12 mouse cellular contexts compared by ENCODE assay signal in the genomic region with DNA sequence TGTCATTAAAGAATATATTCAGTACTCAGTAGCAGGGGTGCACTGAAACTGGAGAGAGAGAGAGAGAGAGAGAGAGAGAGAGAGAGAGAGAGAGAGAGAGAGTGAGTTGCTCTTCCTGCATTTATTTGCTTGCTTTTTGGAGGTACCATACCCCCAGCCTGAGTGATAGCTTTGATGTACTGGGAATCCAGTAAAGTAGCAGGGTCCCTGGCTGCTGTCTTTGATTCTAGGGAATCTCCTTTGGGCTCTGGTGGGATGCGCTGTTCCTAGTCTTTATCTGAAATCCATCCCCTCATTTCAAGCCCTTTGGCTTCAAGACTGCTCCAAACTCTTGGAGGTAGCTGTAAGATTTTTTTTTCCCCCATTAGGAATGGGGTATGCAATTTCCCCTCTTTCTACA.
DNase-seq lines count a peak whose midpoint lies in the region; ATAC-seq and TF ChIP-seq lines count a peak whose summit lies in the region.
"Had no signal": no experiment of that assay in that cellular context is flagged by ENCODE, and none has a peak within 500 bp of the region (broad histone marks: within the 10 kb centered on the region; RNA-seq: fewer than 3 reads in every experiment).

No protein-coding gene starts in this region.

- DNase-seq in intestine, embryonic 14.5 days (ENCODE audit: low spot score) = no peak
- no peak for DNase-seq in forebrain, embryonic 11.5 days (ENCODE audit: low spot score)
- DNase-seq in limb, embryonic 10.5 days (ENCODE audit: low spot score) = no peak
- DNase-seq in cerebellum, adult 9-11 months = no peak
- DNase-seq in heart, adult 2 months = no peak
- DNase-seq: liver, postnatal 0 days; thymus, postnatal 36 days had no signal

- H3K79me2 ChIP-seq in heart, adult 2 months (replicated peaks; ENCODE audit: control insufficient read depth, insufficient read depth, low read length) = no peaks in the 10 kb centered on the region; the same call in 1 of the 2 replicates

- H3K4me3 ChIP-seq in intestine, embryonic 14.5 days (ENCODE audit: low read depth, low read length) = peak overlapping the region; percentile 85; the same call in 1 of the 2 replicates
- no peak overlapping the region for H3K4me3 ChIP-seq in intestine, postnatal 0 days (ENCODE audit: low read depth, low read length)
- H3K4me3 ChIP-seq in forebrain, embryonic 11.5 days (ENCODE audit: low read depth, low read length) = no peak overlapping the region
- peak overlapping the region; percentile 95 for H3K4me3 ChIP-seq in limb, embryonic 10.5 days
- peak overlapping the region; percentile 88 for H3K4me3 ChIP-seq in neural tube, embryonic 13.5 days
- H3K4me3 ChIP-seq in heart, adult 2 months = no peak overlapping the region
- H3K4me3 ChIP-seq: layer of hippocampus, adult 2 months had no signal

- intact Hi-C loops in heart, adult 2 months (cut with DNase I) = no loop called here

- peak overlapping the region; percentile 53 for H3K4me2 ChIP-seq in intestine, embryonic 14.5 days (ENCODE audit: low read length)
- H3K4me2 ChIP-seq in intestine, postnatal 0 days (replicated peaks; ENCODE audit: low read depth) = no peak overlapping the region
- peak overlapping the region; percentile 65; the same call in 1 of the 2 replicates for H3K4me2 ChIP-seq in forebrain, embryonic 11.5 days (ENCODE audit: low read depth, low read length, severe bottlenecking)
- H3K4me2 ChIP-seq in neural tube, embryonic 13.5 days = peak overlapping the region; percentile 96

- no peak for TF ChIP-seq CTCF in intestine, postnatal 0 days (IDR thresholded peaks at IDR 0.05; ENCODE audit: low read depth)
- TF ChIP-seq CTCF in heart, adult 2 months (IDR thresholded peaks at IDR 0.05) = no peak

- peaks cover 16% of the 10 kb centered on the region; the same call in 1 of the 2 replicates for H3K27me3 ChIP-seq in intestine, embryonic 14.5 days (replicated peaks; ENCODE audit: control insufficient read depth, insufficient read depth, low read length)
- H3K27me3 ChIP-seq in intestine, postnatal 0 days (replicated peaks; ENCODE audit: control insufficient read depth, insufficient read depth, low read length) = peaks cover 30% of the 10 kb centered on the region
- peaks cover 25% of the 10 kb centered on the region for H3K27me3 ChIP-seq in forebrain, embryonic 11.5 days (ENCODE audit: control insufficient read depth, insufficient read depth, low read length)
- H3K27me3 ChIP-seq in limb, embryonic 10.5 days (ENCODE audit: low read depth, poor library complexity, severe bottlenecking) = peaks cover 37% of the 10 kb centered on the region
- peaks cover 47% of the 10 kb centered on the region for H3K27me3 ChIP-seq in neural tube, embryonic 13.5 days
- peaks cover 7% of the 10 kb centered on the region for H3K27me3 ChIP-seq in heart, adult 2 months (ENCODE audit: control insufficient read depth, insufficient read depth, low read length)

- H3K36me3 ChIP-seq in intestine, embryonic 14.5 days (ENCODE audit: control insufficient read depth, insufficient read depth, low read length) = no peaks in the 10 kb centered on the region
- H3K36me3 ChIP-seq in intestine, postnatal 0 days (ENCODE audit: control insufficient read depth, insufficient read depth) = no peaks in the 10 kb centered on the region
- H3K36me3 ChIP-seq in forebrain, embryonic 11.5 days (ENCODE audit: control insufficient read depth, insufficient read depth, low read length) = no peaks in the 10 kb centered on the region
- no peaks in the 10 kb centered on the region for H3K36me3 ChIP-seq in limb, embryonic 10.5 days
- no peaks in the 10 kb centered on the region for H3K36me3 ChIP-seq in neural tube, embryonic 13.5 days
- no peaks in the 10 kb centered on the region for H3K36me3 ChIP-seq in heart, adult 2 months (ENCODE audit: control insufficient read depth, insufficient read depth, low read length)
- H3K36me3 ChIP-seq: heart, embryonic 15.5 days had no signal

- H3K9me3 ChIP-seq in intestine, embryonic 14.5 days (ENCODE audit: control insufficient read depth, low read length) = no peaks in the 10 kb centered on the region
- H3K9me3 ChIP-seq in intestine, postnatal 0 days (ENCODE audit: control insufficient read depth) = no peaks in the 10 kb centered on the region
- no peaks in the 10 kb centered on the region for H3K9me3 ChIP-seq in forebrain, embryonic 11.5 days (ENCODE audit: control insufficient read depth, low read length)
- no peaks in the 10 kb centered on the region for H3K9me3 ChIP-seq in limb, embryonic 10.5 days (replicated peaks)
- H3K9me3 ChIP-seq in neural tube, embryonic 13.5 days = no peaks in the 10 kb centered on the region
- H3K9me3 ChIP-seq: heart, embryonic 15.5 days had no signal

- TF ChIP-seq POLR2A in heart, adult 2 months (IDR thresholded peaks at IDR 0.05; ENCODE audit: insufficient read depth, low read depth, low read length) = no peak

- TF ChIP-seq EP300 in heart, adult 2 months (IDR thresholded peaks at IDR 0.05; ENCODE audit: insufficient read depth, low read depth, low read length) = no peak

- ATAC-seq in intestine, embryonic 14.5 days (replicated peaks; ENCODE audit: low FRiP score, low TSS enrichment, low read depth) = no peak
- no peak for ATAC-seq in intestine, postnatal 0 days
- ATAC-seq in forebrain, embryonic 11.5 days (replicated peaks; ENCODE audit: low FRiP score) = no peak
- ATAC-seq in neural tube, embryonic 13.5 days (ENCODE audit: low read depth) = no peak
- no peak for ATAC-seq in activated CD4-positive, CD25-positive, alpha-beta regulatory T cell, adult 4 months
- ATAC-seq: liver, postnatal 0 days had no signal

- peak overlapping the region; percentile 98; the same call in 1 of the 2 replicates for H3K27ac ChIP-seq in intestine, embryonic 14.5 days (ENCODE audit: low read depth)
- H3K27ac ChIP-seq in intestine, postnatal 0 days (ENCODE audit: low read depth, low read length) = no peak overlapping the region
- H3K27ac ChIP-seq in forebrain, embryonic 11.5 days (ENCODE audit: low read depth, low read length) = no peak overlapping the region
- H3K27ac ChIP-seq in limb, embryonic 10.5 days = peak overlapping the region; percentile 100; the same call in 1 of the 2 replicates
- peak overlapping the region; percentile 100 for H3K27ac ChIP-seq in neural tube, embryonic 13.5 days (replicated peaks)
- no peak overlapping the region for H3K27ac ChIP-seq in heart, adult 2 months
- H3K27ac ChIP-seq: heart, embryonic 15.5 days; layer of hippocampus, adult 2 months had no signal

- peak overlapping the region; percentile 99 for H3K9ac ChIP-seq in intestine, embryonic 14.5 days (ENCODE audit: low read length)
- H3K9ac ChIP-seq in intestine, postnatal 0 days (ENCODE audit: low read depth, low read length) = no peak overlapping the region
- no peak overlapping the region for H3K9ac ChIP-seq in forebrain, embryonic 11.5 days (ENCODE audit: low read length)
- peak overlapping the region; percentile 100 for H3K9ac ChIP-seq in neural tube, embryonic 13.5 days
- no peak overlapping the region for H3K9ac ChIP-seq in heart, adult 2 months (ENCODE audit: low read depth, low read length)
- H3K9ac ChIP-seq: heart, embryonic 15.5 days; liver, postnatal 0 days had no signal

- H3K4me1 ChIP-seq in intestine, embryonic 14.5 days (replicated peaks; ENCODE audit: control insufficient read depth, insufficient read depth, low read length) = peaks cover 38% of the 10 kb centered on the region
- no peaks in the 10 kb centered on the region for H3K4me1 ChIP-seq in intestine, postnatal 0 days (replicated peaks; ENCODE audit: control insufficient read depth, insufficient read depth, low read length)
- H3K4me1 ChIP-seq in forebrain, embryonic 11.5 days (replicated peaks; ENCODE audit: control insufficient read depth, insufficient read depth, low read length) = peaks cover 24% of the 10 kb centered on the region
- peaks cover 69% of the 10 kb centered on the region for H3K4me1 ChIP-seq in limb, embryonic 10.5 days
- peaks cover 47% of the 10 kb centered on the region for H3K4me1 ChIP-seq in neural tube, embryonic 13.5 days (replicated peaks)
- H3K4me1 ChIP-seq in heart, adult 2 months (ENCODE audit: control insufficient read depth, insufficient read depth, low read length) = peaks cover 1% of the 10 kb centered on the region

- 45% methylated on average over 1 of the region's 1 CpGs for WGBS in intestine, embryonic 14.5 days
- WGBS in intestine, postnatal 0 days = 86% methylated on average over 1 of the region's 1 CpGs
- WGBS in forebrain, embryonic 11.5 days = 0% methylated on average over 1 of the region's 1 CpGs
- WGBS in limb, embryonic 10.5 days = 8% methylated on average over 1 of the region's 1 CpGs
- WGBS in neural tube, embryonic 13.5 days = 7% methylated on average over 1 of the region's 1 CpGs
- 87% methylated on average over 1 of the region's 1 CpGs for WGBS in heart, adult 2 months

Comparison
In these comparisons a context has a peak if more than half of its experiments do, and no peak if none do; other contexts are left out.
1. H3K27ac ChIP-seq: peak in intestine, embryonic 14.5 days (single experiment), limb, embryonic 10.5 days (single experiment) and neural tube, embryonic 13.5 days (single experiment); none in intestine, postnatal 0 days (single experiment), forebrain, embryonic 11.5 days (single experiment) and heart, adult 2 months (single experiment).
2. H3K4me3 ChIP-seq: peak in intestine, embryonic 14.5 days (single experiment), limb, embryonic 10.5 days (single experiment) and neural tube, embryonic 13.5 days (single experiment); none in intestine, postnatal 0 days (single experiment), forebrain, embryonic 11.5 days (single experiment) and heart, adult 2 months (single experiment).
3. H3K9ac ChIP-seq: peak in intestine, embryonic 14.5 days (single experiment) and neural tube, embryonic 13.5 days (single experiment); none in intestine, postnatal 0 days (single experiment), forebrain, embryonic 11.5 days (single experiment) and heart, adult 2 months (single experiment).